Mouse (Mus musculus) lung, adult 10 weeks (tissue): ENCODE results near the gene Hmx1. TPM values are rescaled to one million over a fixed set of nuclear protein-coding genes. Genes with fewer than 3 reads are reported as not detected.

ENCODE experiments used
- polyA plus RNA-seq: library from polyadenylated mRNA; stranded (reverse); fragments of 350-450 nt; fragmentation: Illumina TruSeq; extraction: RNeasy Lipid Tissue Mini Kit (QIAGEN cat#74804); gene quantifications from one replicate; pipeline ENCODE4 v1.2.3, GENCODE M21; 2014; ENCODE audit warnings: low read depth, low replicate concordance; ENCODE audit not compliant: insufficient read depth

Hmx1 gene
- not detected for polyA plus RNA-seq

DNA sequence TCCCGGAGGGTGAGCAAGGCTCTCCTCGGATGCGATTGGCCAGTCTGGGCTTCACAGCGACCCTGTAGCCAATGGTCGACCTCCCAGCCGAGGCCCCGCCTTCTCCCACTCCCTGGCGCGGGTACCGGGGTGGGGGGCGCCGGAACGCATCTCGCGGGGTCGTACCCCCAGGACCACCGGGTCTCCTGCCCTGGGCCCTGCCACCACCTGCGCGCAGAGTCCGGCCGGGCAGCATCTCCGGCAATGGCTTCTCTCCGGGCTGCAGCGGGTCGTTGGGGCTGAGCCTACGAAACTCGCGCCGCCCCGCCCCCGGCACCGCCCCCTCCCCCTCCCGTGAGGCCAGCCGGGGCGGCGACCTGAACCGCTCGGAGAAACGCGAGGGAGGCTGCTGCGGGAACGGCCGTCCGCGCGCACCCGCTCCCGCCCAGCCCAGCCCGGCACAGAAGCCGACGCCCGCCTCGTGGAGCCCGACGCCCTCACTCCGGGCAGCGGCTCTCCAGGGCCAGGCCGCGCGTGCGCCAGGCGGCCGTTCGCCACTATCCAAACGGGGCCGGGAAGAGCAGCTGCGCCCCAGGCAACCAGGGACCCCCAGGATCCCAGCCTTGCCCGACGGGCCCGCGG is at the start of gene Hmx1:
Gene Hmx1, plus strand, starts transcription at position 618 of the 621 bp plus-strand sequence.

Other genes starting within 250 kb of the Hmx1 start
- gene Adra2c, start 110.8 kb upstream of the Hmx1 start, polyA plus RNA-seq: not detected
- 0.76 TPM for gene Cpz, start 136.6 kb downstream of the Hmx1 start, polyA plus RNA-seq
- gene Trmt44, start 186.0 kb downstream of the Hmx1 start, polyA plus RNA-seq: 2.8 TPM
- gene Acox3, start 193.9 kb downstream of the Hmx1 start, polyA plus RNA-seq: 14.7 TPM